Mouse (Mus musculus): ENCODE measurements around the gene Malsu1. TPM values are rescaled to one million over a fixed set of nuclear protein-coding genes. Genes with fewer than 3 reads are reported as not detected.

Malsu1 gene
- polyA plus RNA-seq, 1 experiment from 2014 or later, result 69.4 TPM

DNA sequence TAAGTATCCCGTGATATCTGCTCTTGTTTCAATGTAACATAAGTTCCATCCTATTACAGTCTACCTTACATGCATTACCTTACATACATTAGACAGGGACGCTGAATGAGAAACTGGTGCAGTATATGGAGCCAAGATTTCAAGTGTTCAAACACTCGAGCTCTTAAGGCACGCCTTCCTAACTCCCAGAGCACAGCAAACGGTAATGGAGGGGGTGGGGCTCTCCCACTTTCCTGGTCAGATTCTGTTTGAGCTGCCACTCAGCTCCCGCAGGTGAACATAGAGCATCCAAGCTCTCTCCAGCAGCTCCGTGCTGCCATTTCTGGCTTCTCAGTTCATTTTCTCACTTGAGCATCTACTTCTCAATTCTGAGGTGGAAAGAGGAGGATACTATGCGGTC, 44.9 kb downstream of the Malsu1 start:
- Histone ChIP-seq H3K9me3 (replicated peaks; ENCODE audit: control insufficient read depth, low read length, poor library complexity, severe bottlenecking) (peaks cover 5% of the 10 kb centered on the region; the same call in 1 of the 2 replicates), H3K36me3 (ENCODE audit: control insufficient read depth, insufficient read depth, low read length) (no peaks in the 10 kb centered on the region), H3K4me2 (ENCODE audit: low read length) (no peak overlapping the region), H3K4me1 (ENCODE audit: control insufficient read depth, insufficient read depth, low read length) (no peaks in the 10 kb centered on the region), H3K27ac (ENCODE audit: low read length) (peak overlapping the region; percentile 31; the same call in 1 of the 2 replicates), H3K9ac (ENCODE audit: low read depth, low read length) (no peak overlapping the region), H3K27me3 (ENCODE audit: control insufficient read depth, insufficient read depth, low read depth, low read length) (no peaks in the 10 kb centered on the region), H3K4me3 (ENCODE audit: low read depth, low read length) (no peak overlapping the region)
- ATAC-seq, result no peak
- 78% methylated on average over 8 of the region's 8 CpGs for WGBS

DNA sequence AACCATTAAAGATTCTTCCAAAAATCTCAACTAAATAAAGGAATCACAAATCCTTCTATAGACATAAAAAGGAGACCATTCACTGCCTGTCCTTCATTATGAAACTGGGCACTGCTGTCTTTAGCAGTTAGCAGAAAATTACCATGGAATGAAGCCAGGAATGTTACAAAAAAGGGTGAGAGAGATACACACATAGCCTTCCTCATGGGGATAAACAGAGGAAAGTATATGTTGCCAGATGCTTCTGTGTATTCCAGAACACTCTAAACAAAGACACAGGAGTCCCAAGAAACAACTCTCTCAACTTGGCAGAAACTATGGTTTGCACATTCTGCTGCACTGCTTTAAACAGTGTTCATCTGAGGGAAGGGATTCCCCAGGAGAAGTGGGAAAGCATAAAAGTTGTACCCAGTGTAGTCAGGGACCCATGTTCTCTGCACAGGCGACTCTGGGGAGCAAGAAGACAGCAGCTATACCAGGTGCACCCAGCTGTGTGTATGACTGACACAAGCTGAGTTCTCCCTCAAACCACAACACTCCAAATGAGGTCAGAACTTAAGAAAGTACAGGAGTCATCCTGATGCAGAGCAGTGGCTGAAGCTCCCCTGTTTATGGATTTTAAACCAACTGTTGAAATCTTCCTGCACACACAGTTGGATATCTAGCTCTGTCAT, 46.0 kb downstream of the Malsu1 start:
- ATAC-seq, result no peak
- Histone ChIP-seq H3K9me3 (replicated peaks; ENCODE audit: control insufficient read depth, low read length, poor library complexity, severe bottlenecking) (peaks cover 5% of the 10 kb centered on the region; the same call in 1 of the 2 replicates), H3K27me3 (ENCODE audit: control insufficient read depth, insufficient read depth, low read depth, low read length) (no peaks in the 10 kb centered on the region), H3K4me3 (ENCODE audit: low read depth, low read length) (no peak overlapping the region), H3K4me1 (ENCODE audit: control insufficient read depth, insufficient read depth, low read length) (no peaks in the 10 kb centered on the region), H3K36me3 (ENCODE audit: control insufficient read depth, insufficient read depth, low read length) (no peaks in the 10 kb centered on the region), H3K9ac (ENCODE audit: low read depth, low read length) (no peak overlapping the region), H3K4me2 (ENCODE audit: low read length) (no peak overlapping the region), H3K27ac (ENCODE audit: low read length) (no peak overlapping the region)
- 78% methylated on average over 1 of the region's 1 CpGs for WGBS

GRCm38 (mm10) chr6:49120370-49120769, 46.8 kb downstream of the Malsu1 start:
- H3K9ac ChIP-seq (ENCODE audit: low read depth, low read length), result no peak overlapping the region
- no peak overlapping the region for H3K27ac ChIP-seq (ENCODE audit: low read length)

GRCm38 (mm10) chr6:49130328-49130727, 56.7 kb downstream of the Malsu1 start:
- no peak for ATAC-seq
- Histone ChIP-seq H3K9me3 (replicated peaks; ENCODE audit: control insufficient read depth, low read length, poor library complexity, severe bottlenecking) (no peaks in the 10 kb centered on the region), H3K4me3 (ENCODE audit: low read depth, low read length) (no peak overlapping the region), H3K4me2 (ENCODE audit: low read length) (no peak overlapping the region), H3K27me3 (ENCODE audit: control insufficient read depth, insufficient read depth, low read depth, low read length) (no peaks in the 10 kb centered on the region), H3K9ac (ENCODE audit: low read depth, low read length) (no peak overlapping the region), H3K36me3 (ENCODE audit: control insufficient read depth, insufficient read depth, low read length) (no peaks in the 10 kb centered on the region), H3K4me1 (ENCODE audit: control insufficient read depth, insufficient read depth, low read length) (0 out of 2 replicates have a peak, but pooled peaks cover 2% of the 10 kb centered on the region), H3K27ac (ENCODE audit: low read length) (no peak overlapping the region)

More at GRCm38 (mm10) chr6:49120370-49120769, 46.8 kb downstream of the Malsu1 start:
- Histone ChIP-seq H3K27me3 (ENCODE audit: control insufficient read depth, insufficient read depth, low read depth, low read length) (no peaks in the 10 kb centered on the region), H3K4me1 (ENCODE audit: control insufficient read depth, insufficient read depth, low read length) (no peaks in the 10 kb centered on the region), H3K36me3 (ENCODE audit: control insufficient read depth, insufficient read depth, low read length) (no peaks in the 10 kb centered on the region), H3K9me3 (replicated peaks; ENCODE audit: control insufficient read depth, low read length, poor library complexity, severe bottlenecking) (peaks cover 5% of the 10 kb centered on the region; the same call in 1 of the 2 replicates), H3K4me3 (ENCODE audit: low read depth, low read length) (no peak overlapping the region), H3K4me2 (ENCODE audit: low read length) (no peak overlapping the region)
- 93% methylated on average over 3 of the region's 3 CpGs for WGBS
- ATAC-seq, result no peak

DNA sequence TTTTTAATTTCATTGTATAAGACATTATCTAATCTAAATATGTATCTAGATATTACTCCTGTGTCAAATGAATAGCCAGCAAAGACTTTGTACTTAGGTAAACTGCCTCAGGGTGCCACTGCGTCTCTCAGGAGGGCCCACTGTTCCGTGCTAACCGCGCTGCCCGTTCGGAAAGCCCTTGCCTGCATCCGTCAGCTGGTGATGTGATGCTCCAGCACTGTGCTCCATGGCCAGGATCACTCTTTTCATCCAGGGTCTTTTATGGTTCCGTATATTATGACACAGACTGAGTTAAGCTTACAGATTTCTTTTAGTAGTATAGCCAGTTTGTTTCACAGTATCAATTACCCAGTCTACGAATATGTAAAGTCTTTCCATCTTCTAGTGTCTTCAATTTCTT, 58.3 kb downstream of the Malsu1 start:
- H3K4me2 ChIP-seq (ENCODE audit: low read length), result no peak overlapping the region
- no peaks in the 10 kb centered on the region for H3K36me3 ChIP-seq (ENCODE audit: control insufficient read depth, insufficient read depth, low read length)
- no peaks in the 10 kb centered on the region for H3K9me3 ChIP-seq (replicated peaks; ENCODE audit: control insufficient read depth, low read length, poor library complexity, severe bottlenecking)
- H3K9ac ChIP-seq (ENCODE audit: low read depth, low read length), result no peak overlapping the region
- H3K27ac ChIP-seq (ENCODE audit: low read length), result no peak overlapping the region
- no peak overlapping the region for H3K4me3 ChIP-seq (ENCODE audit: low read depth, low read length)
- H3K4me1 ChIP-seq (ENCODE audit: control insufficient read depth, insufficient read depth, low read length), result 0 out of 2 replicates have a peak, but pooled peaks cover 2% of the 10 kb centered on the region
- no peak for ATAC-seq
- 44% methylated on average over 9 of the region's 9 CpGs for WGBS
- H3K27me3 ChIP-seq (ENCODE audit: control insufficient read depth, insufficient read depth, low read depth, low read length), result no peaks in the 10 kb centered on the region

GRCm38 (mm10) chr6:49132352-49133090, 58.9 kb downstream of the Malsu1 start:
- Histone ChIP-seq H3K9ac (ENCODE audit: low read depth, low read length) (no peak overlapping the region), H3K27ac (ENCODE audit: low read length) (no peak overlapping the region), H3K9me3 (replicated peaks; ENCODE audit: control insufficient read depth, low read length, poor library complexity, severe bottlenecking) (no peaks in the 10 kb centered on the region), H3K27me3 (ENCODE audit: control insufficient read depth, insufficient read depth, low read depth, low read length) (no peaks in the 10 kb centered on the region), H3K4me2 (ENCODE audit: low read length) (no peak overlapping the region), H3K36me3 (ENCODE audit: control insufficient read depth, insufficient read depth, low read length) (no peaks in the 10 kb centered on the region), H3K4me1 (ENCODE audit: control insufficient read depth, insufficient read depth, low read length) (0 out of 2 replicates have a peak, but pooled peaks cover 2% of the 10 kb centered on the region), H3K4me3 (ENCODE audit: low read depth, low read length) (no peak overlapping the region)
- WGBS, result 26% methylated on average over 6 of the region's 6 CpGs
- no peak for ATAC-seq

Other genes starting within 250 kb of the Malsu1 start
- gene Tmem176a, start 232.9 kb upstream of the Malsu1 start, polyA plus RNA-seq (2015; fragmentation: Nextera tagmentation; extraction: Ambion mirVana), result 17.9 and 19.7 TPM in 2 replicates
- gene Tmem176b, start 232.3 kb upstream of the Malsu1 start, polyA plus RNA-seq (2015; fragmentation: Nextera tagmentation; extraction: Ambion mirVana), result 113 and 127 TPM in 2 replicates
- gene Aoc1, start 200.9 kb upstream of the Malsu1 start, polyA plus RNA-seq (2015; fragmentation: Nextera tagmentation; extraction: Ambion mirVana), result 0.07 TPM in 1 of 2 replicates, not detected in the other
- not detected in 2 replicates for gene 1600015I10Rik, start 143.9 kb upstream of the Malsu1 start, polyA plus RNA-seq (2015; fragmentation: Nextera tagmentation; extraction: Ambion mirVana)
- not detected in 2 replicates for gene Doxl2, start 98.8 kb upstream of the Malsu1 start, polyA plus RNA-seq (2015; fragmentation: Nextera tagmentation; extraction: Ambion mirVana)
- gene Svs1, start 86.9 kb upstream of the Malsu1 start, polyA plus RNA-seq (2015; fragmentation: Nextera tagmentation; extraction: Ambion mirVana), result not detected in 2 replicates
- 0.63 and 0.70 TPM in 2 replicates for gene Gpnmb, start 37.2 kb upstream of the Malsu1 start, polyA plus RNA-seq (2015; fragmentation: Nextera tagmentation; extraction: Ambion mirVana)
- gene Igf2bp3, start 141.2 kb downstream of the Malsu1 start, polyA plus RNA-seq (2015; fragmentation: Nextera tagmentation; extraction: Ambion mirVana), result 17.1 and 24.0 TPM in 2 replicates
- gene Tra2a, start 190.2 kb downstream of the Malsu1 start, polyA plus RNA-seq (2015; fragmentation: Nextera tagmentation; extraction: Ambion mirVana), result 105 and 141 TPM in 2 replicates
- 10.5 and 11.5 TPM in 2 replicates for gene Ccdc126, start 245.5 kb downstream of the Malsu1 start, polyA plus RNA-seq (2015; fragmentation: Nextera tagmentation; extraction: Ambion mirVana)